Mouse (Mus musculus) lung, embryonic 15.5 days (tissue): ENCODE measurements at regions not wholly inside any gene's neighbourhood (a gene's known extent, or its start where the extent isn't known, plus 50 kb on each side); places are given as distances from the start of the nearest gene placed in this dataset.

Experiments used
- ATAC-seq: fragments of 200-750 bp; cut with Nextera tagmentation; 2 replicates; pipeline ENCODE4 v1.8.0; 2017; ENCODE audit warnings: moderate number of reproducible peaks, borderline replicate concordance; ENCODE audit not compliant: low FRiP score, low TSS enrichment; ENCODE audit errors: extremely low read depth
- H3K27ac ChIP-seq: fragments of 300-500 bp; sonication (generic); 2 replicates; pipeline ENCODE4 v1.5.1; 2015; ENCODE audit warnings: moderate library complexity, mild to moderate bottlenecking, inconsistent platforms
- H3K27me3 ChIP-seq: fragments of 300-500 bp; sonication (generic); 2 replicates; pipeline ENCODE4 v1.6.1; 2015; ENCODE audit warnings: inconsistent platforms
- H3K36me3 ChIP-seq: fragments of 300-500 bp; sonication (generic); 2 replicates; pipeline ENCODE4 v1.6.1; 2015; ENCODE audit warnings: inconsistent platforms
- H3K4me1 ChIP-seq: fragments of 300-500 bp; sonication (generic); 2 replicates; pipeline ENCODE4 v1.6.1; 2015; ENCODE audit warnings: inconsistent platforms
- H3K4me2 ChIP-seq: fragments of 300-500 bp; sonication (generic); 2 replicates; pipeline ENCODE4 v1.6.1; 2015; ENCODE audit warnings: inconsistent platforms, mild to moderate bottlenecking, moderate library complexity
- H3K4me3 ChIP-seq: fragments of 300-500 bp; sonication (generic); 2 replicates; pipeline ENCODE4 v1.5.1; 2015; ENCODE audit warnings: mild to moderate bottlenecking, inconsistent platforms
- H3K9ac ChIP-seq: fragments of 300-500 bp; sonication (generic); 2 replicates; pipeline ENCODE4 v1.6.1; 2015; ENCODE audit warnings: inconsistent platforms
- H3K9me3 ChIP-seq: fragments of 300-500 bp; sonication (generic); 2 replicates; pipeline ENCODE4 v1.6.1; 2016; ENCODE audit warnings: inconsistent platforms
- WGBS: fragments of 180-500 bp; shearing (Covaris S2); methylation state at CpG from one replicate; pipeline ENCODE4 v1.1.7; 2015; 5-methylcytosine and 5-hydroxymethylcytosine counted together

GRCm38 (mm10) chr19:28732998-28733397, 53.1 kb upstream of the Glis3 start:
- Histone ChIP-seq H3K27ac (no peak overlapping the region), H3K4me1 (no peaks in the 10 kb centered on the region), H3K9ac (no peak overlapping the region), H3K4me2 (no peak overlapping the region), H3K4me3 (no peak overlapping the region), H3K9me3 (no peaks in the 10 kb centered on the region), H3K36me3 (no peaks in the 10 kb centered on the region), H3K27me3 (no peaks in the 10 kb centered on the region)
- WGBS, result 49% methylated on average over 5 of the region's 5 CpGs
- ATAC-seq, result no peak

GRCm38 (mm10) chr19:28733781-28734180, 53.9 kb upstream of the Glis3 start:
- ATAC-seq, result no peak
- Histone ChIP-seq H3K27me3 (no peaks in the 10 kb centered on the region), H3K4me2 (no peak overlapping the region), H3K27ac (no peak overlapping the region), H3K9ac (no peak overlapping the region), H3K4me1 (no peaks in the 10 kb centered on the region), H3K36me3 (no peaks in the 10 kb centered on the region), H3K4me3 (no peak overlapping the region), H3K9me3 (no peaks in the 10 kb centered on the region)
- WGBS, result 88% methylated on average over 6 of the region's 6 CpGs

GRCm38 (mm10) chr19:28743176-28743793, 63.4 kb upstream of the Glis3 start:
- Histone ChIP-seq H3K9me3 (no peaks in the 10 kb centered on the region), H3K9ac (no peak overlapping the region), H3K4me1 (peaks cover 36% of the 10 kb centered on the region), H3K27ac (peak overlapping the region; percentile 84), H3K27me3 (no peaks in the 10 kb centered on the region), H3K36me3 (no peaks in the 10 kb centered on the region), H3K4me3 (no peak overlapping the region), H3K4me2 (no peak overlapping the region)
- ATAC-seq, result peak; percentile 78
- WGBS, result 46% methylated on average over 5 of the region's 5 CpGs

GRCm38 (mm10) chr19:28745105-28745504, 65.2 kb upstream of the Glis3 start:
- WGBS, result 49% methylated on average over 2 of the region's 2 CpGs

GRCm38 (mm10) chr19:28745534-28745933, 65.7 kb upstream of the Glis3 start:
- H3K4me1 ChIP-seq, result peaks cover 44% of the 10 kb centered on the region
- no peaks in the 10 kb centered on the region for H3K9me3 ChIP-seq
- H3K4me2 ChIP-seq, result no peak overlapping the region
- H3K27ac ChIP-seq, result peak overlapping the region; percentile 84
- no peaks in the 10 kb centered on the region for H3K27me3 ChIP-seq
- WGBS, result 22% methylated on average over 8 of the region's 8 CpGs
- H3K9ac ChIP-seq, result no peak overlapping the region
- no peaks in the 10 kb centered on the region for H3K36me3 ChIP-seq
- ATAC-seq, result peak; percentile 69; the same call in 1 of the 2 replicates
- no peak overlapping the region for H3K4me3 ChIP-seq

More at GRCm38 (mm10) chr19:28745105-28745504, 65.2 kb upstream of the Glis3 start:
- peak; percentile 53; the same call in 1 of the 2 replicates for ATAC-seq
- Histone ChIP-seq H3K4me3 (no peak overlapping the region), H3K27me3 (no peaks in the 10 kb centered on the region), H3K4me1 (peaks cover 40% of the 10 kb centered on the region), H3K9me3 (no peaks in the 10 kb centered on the region), H3K36me3 (no peaks in the 10 kb centered on the region), H3K9ac (no peak overlapping the region), H3K27ac (peak overlapping the region; percentile 84), H3K4me2 (no peak overlapping the region)

- Histone ChIP-seq H3K4me3 (no peak overlapping the region), H3K9ac (no peak overlapping the region), H3K27ac (peak overlapping the region; percentile 78), H3K9me3 (no peaks in the 10 kb centered on the region), H3K4me1 (peaks cover 25% of the 10 kb centered on the region), H3K4me2 (peak overlapping the region; percentile 33; the same call in 1 of the 2 replicates), H3K27me3 (no peaks in the 10 kb centered on the region), H3K36me3 (no peaks in the 10 kb centered on the region)
- ATAC-seq, result peak; percentile 64; the same call in 1 of the 2 replicates
- WGBS, result 53% methylated on average over 8 of the region's 8 CpGs
Observed at GRCm38 (mm10) chr19:28751091-28751490, 71.2 kb upstream of the Glis3 start.

GRCm38 (mm10) chr19:28758854-28759253, 76.0 kb upstream of the Slc1a1 start:
- no peak for ATAC-seq
- no peaks in the 10 kb centered on the region for H3K9me3 ChIP-seq
- H3K27ac ChIP-seq, result no peak overlapping the region
- no peaks in the 10 kb centered on the region for H3K4me1 ChIP-seq
- no peaks in the 10 kb centered on the region for H3K27me3 ChIP-seq
- WGBS, result 41% methylated on average over 7 of the region's 7 CpGs
- no peak overlapping the region for H3K4me3 ChIP-seq
- no peak overlapping the region for H3K4me2 ChIP-seq
- H3K36me3 ChIP-seq, result no peaks in the 10 kb centered on the region
- H3K9ac ChIP-seq, result no peak overlapping the region

GRCm38 (mm10) chr19:28764795-28765360, 70.0 kb upstream of the Slc1a1 start:
- Histone ChIP-seq H3K27ac (no peak overlapping the region), H3K27me3 (no peaks in the 10 kb centered on the region), H3K36me3 (no peaks in the 10 kb centered on the region), H3K4me1 (no peaks in the 10 kb centered on the region), H3K4me2 (0 out of 2 replicates have a peak overlapping the region, but pooled peaks have one; percentile 7), H3K4me3 (no peak overlapping the region), H3K9me3 (no peaks in the 10 kb centered on the region), H3K9ac (no peak overlapping the region)
- whole genome bisulfite sequencing, result 58% methylated on average over 11 of the region's 11 CpGs
- ATAC-seq, result no peak

GRCm38 (mm10) chr19:28768218-28768617, 66.6 kb upstream of the Slc1a1 start:
- Histone ChIP-seq H3K4me3 (no peak overlapping the region), H3K27me3 (no peaks in the 10 kb centered on the region), H3K27ac (no peak overlapping the region), H3K4me1 (no peaks in the 10 kb centered on the region), H3K9me3 (no peaks in the 10 kb centered on the region), H3K4me2 (no peak overlapping the region), H3K36me3 (no peaks in the 10 kb centered on the region), H3K9ac (no peak overlapping the region)
- 39% methylated on average over 5 of the region's 5 CpGs for WGBS
- no peak for ATAC-seq

- 78% methylated on average over 12 of the region's 12 CpGs for WGBS
- no peak for ATAC-seq
- Histone ChIP-seq H3K9ac (no peak overlapping the region), H3K27ac (no peak overlapping the region), H3K4me2 (no peak overlapping the region), H3K4me3 (no peak overlapping the region), H3K36me3 (no peaks in the 10 kb centered on the region), H3K9me3 (no peaks in the 10 kb centered on the region), H3K27me3 (no peaks in the 10 kb centered on the region), H3K4me1 (no peaks in the 10 kb centered on the region)
Observed at GRCm38 (mm10) chr19:28770419-28770818, 64.4 kb upstream of the Slc1a1 start.

- Histone ChIP-seq H3K4me2 (no peak overlapping the region), H3K27ac (no peak overlapping the region), H3K9me3 (no peaks in the 10 kb centered on the region), H3K27me3 (no peaks in the 10 kb centered on the region), H3K9ac (no peak overlapping the region), H3K4me1 (no peaks in the 10 kb centered on the region), H3K36me3 (no peaks in the 10 kb centered on the region), H3K4me3 (no peak overlapping the region)
- 35% methylated on average over 7 of the region's 7 CpGs for WGBS
- ATAC-seq, result no peak
Observed at GRCm38 (mm10) chr19:28771836-28772235, 63.0 kb upstream of the Slc1a1 start.

- H3K27me3 ChIP-seq, result no peaks in the 10 kb centered on the region
- H3K4me3 ChIP-seq, result no peak overlapping the region
- H3K9me3 ChIP-seq, result no peaks in the 10 kb centered on the region
- H3K36me3 ChIP-seq, result no peaks in the 10 kb centered on the region
- no peak overlapping the region for H3K4me2 ChIP-seq
- no peak overlapping the region for H3K9ac ChIP-seq
- WGBS, result 58% methylated on average over 9 of the region's 9 CpGs
- no peak for ATAC-seq
- no peaks in the 10 kb centered on the region for H3K4me1 ChIP-seq
- no peak overlapping the region for H3K27ac ChIP-seq
Observed at GRCm38 (mm10) chr19:28772840-28773570, 61.8 kb upstream of the Slc1a1 start.
